Mouse (Mus musculus) lung, postnatal 14 days (tissue): ENCODE data around the gene Tor1a.

Experiments used
- DNase-seq: peaks from one replicate; pipeline ENCODE4 v3.0.0; 2021

The Tor1a gene

GRCm38 (mm10) chr2:30967352-30968327 lies at the start of gene Tor1a:
Gene Tor1a, minus strand, starts transcription at chr2:30967933.
- DNase-seq = peak; percentile 89

- no peak for DNase-seq
Measured at GRCm38 (mm10) chr2:31013371-31014120, 45.8 kb upstream of the Tor1a start.

- DNase-seq = no peak
Measured at GRCm38 (mm10) chr2:31007208-31007607, 39.5 kb upstream of the Tor1a start.

GRCm38 (mm10) chr2:31006434-31006833 lies 38.7 kb upstream of the Tor1a start:
- DNase-seq = no peak

GRCm38 (mm10) chr2:31005453-31005852 lies 37.7 kb upstream of the Tor1a start:
- DNase-seq = no peak

GRCm38 (mm10) chr2:31002857-31003256 lies 35.1 kb upstream of the Tor1a start:
- DNase-seq = no peak

- no peak for DNase-seq
Measured at GRCm38 (mm10) chr2:30998443-30999260, 30.9 kb upstream of the Tor1a start.

- DNase-seq = peak; percentile 16
Measured at GRCm38 (mm10) chr2:30995432-30995996, 27.8 kb upstream of the Tor1a start.

GRCm38 (mm10) chr2:30994853-30995252 lies 27.1 kb upstream of the Tor1a start:
- DNase-seq = no peak

GRCm38 (mm10) chr2:30990221-30990620 lies 22.5 kb upstream of the Tor1a start:
- no peak for DNase-seq

- peak; percentile 67 for DNase-seq
Measured at GRCm38 (mm10) chr2:30985111-30986020, 17.6 kb upstream of the Tor1a start.

GRCm38 (mm10) chr2:30983024-30983423 lies 15.3 kb upstream of the Tor1a start:
- no peak for DNase-seq

- DNase-seq = peak; percentile 99
Measured at GRCm38 (mm10) chr2:30981790-30982513, 14.2 kb upstream of the Tor1a start, which contains the start of the genes BC005624 and Usp20. Gene BC005624, minus strand, starts transcription at chr2:30982201. Gene Usp20, plus strand, starts transcription at chr2:30982279.

- DNase-seq = no peak
Measured at GRCm38 (mm10) chr2:30966826-30967225, 907 bp downstream of the Tor1a start.

GRCm38 (mm10) chr2:30965627-30966026 lies 2.1 kb downstream of the Tor1a start:
- DNase-seq = no peak

- DNase-seq = no peak
Measured at GRCm38 (mm10) chr2:30962570-30963254, 5.0 kb downstream of the Tor1a start.

- no peak for DNase-seq
Measured at GRCm38 (mm10) chr2:30959856-30960255, 7.9 kb downstream of the Tor1a start.

GRCm38 (mm10) chr2:30958726-30959125 lies 9.0 kb downstream of the Tor1a start:
- no peak for DNase-seq

GRCm38 (mm10) chr2:30957511-30957910 lies 10.2 kb downstream of the Tor1a start:
- DNase-seq = no peak

GRCm38 (mm10) chr2:30954797-30955196 lies 12.9 kb downstream of the Tor1a start:
- DNase-seq = no peak
